ENCODE assay signal across 26 mouse cellular contexts in genomic region chr13:15474393-15474792, GRCm38 (mm10). TPM values are rescaled to one million over a fixed set of nuclear protein-coding genes. Genes with fewer than 3 reads are reported as not detected.
"Had no signal": no experiment of that assay in that cellular context is flagged by ENCODE, and none has a peak within 500 bp of the region (broad histone marks: within the 10 kb centered on the region; RNA-seq: fewer than 3 reads in every experiment).

No protein-coding gene starts in this region.

- H3K4me3 ChIP-seq: limb, embryonic 12.5 days; limb, embryonic 15.5 days; lung, embryonic 15.5 days; midbrain, embryonic 12.5 days; myocyte; neural tube, embryonic 13.5 days had no signal

- H3K9me3 ChIP-seq: limb, embryonic 12.5 days; limb, embryonic 15.5 days; lung, embryonic 15.5 days; midbrain, embryonic 12.5 days; neural tube, embryonic 13.5 days had no signal

- H3K27ac ChIP-seq: limb, embryonic 12.5 days; limb, embryonic 15.5 days; liver, embryonic 14.5 days; lung, embryonic 15.5 days; midbrain, embryonic 12.5 days; neural tube, embryonic 13.5 days; stomach, postnatal 0 days had no signal

- H3K36me3 ChIP-seq: neural tube, embryonic 13.5 days had no signal

- H3K4me2 ChIP-seq: limb, embryonic 12.5 days; limb, embryonic 15.5 days; liver, embryonic 11.5 days; lung, embryonic 15.5 days; midbrain, embryonic 12.5 days; neural tube, embryonic 13.5 days had no signal

- ATAC-seq: liver, postnatal 0 days; midbrain, embryonic 16.5 days had no signal

- H3K27me3 ChIP-seq: limb, embryonic 12.5 days; limb, embryonic 15.5 days; lung, embryonic 15.5 days; midbrain, embryonic 12.5 days; neural tube, embryonic 13.5 days had no signal

- H3K9ac ChIP-seq: limb, embryonic 12.5 days; limb, embryonic 15.5 days; liver, embryonic 14.5 days; liver, postnatal 0 days; lung, embryonic 15.5 days; midbrain, embryonic 12.5 days; neural tube, embryonic 13.5 days had no signal

- DNase-seq: kidney, adult 9 months; kidney, postnatal 14 days; kidney, postnatal 4 days; left cerebral cortex, postnatal 4 days; liver, postnatal 0 days; lung, postnatal 10 days; lung, postnatal 4 days; right cerebral cortex, adult 18-20 months; right cerebral cortex, postnatal 14 days; right cerebral cortex, postnatal 4 days; thymus, adult 2 months; thymus, postnatal 14 days; thymus, postnatal 4 days had no signal

RNA-seq across cellular contexts. Expression of gene Gli3, which starts 11.4 kb away (rescaled TPM):
- total RNA-seq: megakaryocyte-erythroid progenitor cell, adult 5-6 weeks; monocyte, adult 5-6 weeks; neutrophil, adult 5-6 weeks had no signal
